Mouse (Mus musculus) neural tube, embryonic 11.5 days (tissue): ENCODE measurements around the gene Sbno2. TPM values are rescaled to one million over a fixed set of nuclear protein-coding genes. Genes with fewer than 3 reads are reported as not detected.
"Not testable (repeated sequence)": the region's sequence is repeated elsewhere in the genome, so short reads cannot be mapped to it uniquely, and the experiment has no call there.

Experiments
- ATAC-seq: fragments of 200-750 bp; cut with Nextera tagmentation; 2 replicates; pipeline ENCODE4 v1.8.0; 2017; ENCODE audit warnings: moderate number of reproducible peaks, mild to moderate bottlenecking, moderate TSS enrichment, moderate library complexity; ENCODE audit not compliant: insufficient read depth, low FRiP score, low TSS enrichment
- DNase-seq: peaks from one replicate; pipeline ENCODE4 v3.0.0-alpha.2; 2015; ENCODE audit warnings: low spot score
- H3K27ac ChIP-seq: fragments of 300-500 bp; sonication (generic); 2 replicates; pipeline ENCODE4 v1.5.1; 2014; ENCODE audit warnings: low read depth, mild to moderate bottlenecking, low read length
- H3K27me3 ChIP-seq: fragments of 300-500 bp; sonication (generic); 2 replicates; pipeline ENCODE4 v1.6.1; 2014; ENCODE audit warnings: mild to moderate bottlenecking, low read length, mixed read lengths; ENCODE audit not compliant: control insufficient read depth, insufficient read depth
- H3K36me3 ChIP-seq: fragments of 300-500 bp; sonication (generic); 2 replicates; pipeline ENCODE4 v1.6.1; 2014; ENCODE audit warnings: mild to moderate bottlenecking, low read length, moderate library complexity, mixed read lengths; ENCODE audit not compliant: control insufficient read depth, insufficient read depth
- H3K4me1 ChIP-seq: fragments of 300-500 bp; sonication (generic); 2 replicates; pipeline ENCODE4 v1.6.1; 2014; ENCODE audit warnings: low read length, mixed read lengths; ENCODE audit not compliant: control insufficient read depth, insufficient read depth
- H3K4me2 ChIP-seq: fragments of 300-500 bp; sonication (generic); 2 replicates; pipeline ENCODE4 v1.6.1; 2014; ENCODE audit warnings: low read depth, mild to moderate bottlenecking, moderate library complexity
- H3K4me3 ChIP-seq: fragments of 300-500 bp; sonication (generic); 2 replicates; pipeline ENCODE4 v1.5.1; 2014; ENCODE audit warnings: low read depth, low read length
- H3K9ac ChIP-seq: fragments of 300-500 bp; sonication (generic); 2 replicates; pipeline ENCODE4 v1.6.1; 2014; ENCODE audit warnings: mild to moderate bottlenecking, low read length
- H3K9me3 ChIP-seq: fragments of 300-500 bp; sonication (generic); 2 replicates; pipeline ENCODE4 v1.6.1; 2016; ENCODE audit warnings: low read length; ENCODE audit not compliant: control insufficient read depth
- WGBS: fragments of 180-500 bp; shearing (Covaris S2); extraction: QIAGEN DNeasy Blood & Tissue Kit; methylation state at CpG from one replicate; pipeline ENCODE4 v1.1.7; 2014; 5-methylcytosine and 5-hydroxymethylcytosine counted together
- polyA plus RNA-seq: library from polyadenylated mRNA; unstranded; fragments of >200 nt; fragmentation: Nextera tagmentation; extraction: Ambion mirVana; gene quantifications from 2 replicates; pipeline ENCODE4 v1.2.1, GENCODE M21; 2014

Sbno2 gene
- polyA plus RNA-seq, 1 experiment from 2014 or later, result 11.9 TPM

- no peaks in the 10 kb centered on the region for H3K9me3 ChIP-seq
- H3K36me3 ChIP-seq, result no peaks in the 10 kb centered on the region; the same call in 1 of the 2 replicates
- no peak overlapping the region for H3K4me2 ChIP-seq
- 0 out of 2 replicates have a peak, but pooled peaks cover 2% of the 10 kb centered on the region for H3K27me3 ChIP-seq
- no peak overlapping the region for H3K4me3 ChIP-seq
- no peak overlapping the region for H3K27ac ChIP-seq
- 12% methylated on average over 6 of the region's 6 CpGs for WGBS
- peaks cover 18% of the 10 kb centered on the region for H3K4me1 ChIP-seq
- DNase-seq (no peak), ATAC-seq (no peak)
- no peak overlapping the region for H3K9ac ChIP-seq
Observed at GRCm38 (mm10) chr10:80050244-80050643, 55.1 kb downstream of the Sbno2 start.

- DNase-seq, result no peak
- Histone ChIP-seq H3K9ac (no peak overlapping the region), H3K4me2 (no peak overlapping the region), H3K27me3 (0 out of 2 replicates have a peak, but pooled peaks cover 2% of the 10 kb centered on the region), H3K36me3 (no peaks in the 10 kb centered on the region), H3K4me3 (no peak overlapping the region), H3K9me3 (no peaks in the 10 kb centered on the region), H3K27ac (peak overlapping the region; percentile 73), H3K4me1 (peaks cover 14% of the 10 kb centered on the region)
- 72% methylated on average over 3 of the region's 3 CpGs for WGBS
- no peak for ATAC-seq
Observed at GRCm38 (mm10) chr10:80048834-80049233, 56.5 kb downstream of the Sbno2 start.

GRCm38 (mm10) chr10:80048396-80048795 lies 57.0 kb downstream of the Sbno2 start:
- 14% methylated on average over 5 of the region's 5 CpGs for WGBS
- no peak overlapping the region for H3K4me3 ChIP-seq
- H3K9me3 ChIP-seq, result no peaks in the 10 kb centered on the region
- H3K9ac ChIP-seq, result peak overlapping the region; percentile 24; the same call in 1 of the 2 replicates
- no peaks in the 10 kb centered on the region for H3K36me3 ChIP-seq
- H3K4me2 ChIP-seq, result no peak overlapping the region
- DNase-seq, result peak; percentile 63
- ATAC-seq, result no peak
- H3K27ac ChIP-seq, result peak overlapping the region; percentile 73
- peaks cover 14% of the 10 kb centered on the region for H3K4me1 ChIP-seq
- 0 out of 2 replicates have a peak, but pooled peaks cover 2% of the 10 kb centered on the region for H3K27me3 ChIP-seq

- Histone ChIP-seq H3K9me3 (no peaks in the 10 kb centered on the region), H3K4me1 (peaks cover 14% of the 10 kb centered on the region), H3K27ac (peak within 1 kb of the TSS; percentile 73), H3K4me3 (no peak within 1 kb of the TSS), H3K4me2 (no peak within 1 kb of the TSS), H3K9ac (no peak within 1 kb of the TSS), H3K27me3 (0 out of 2 replicates have a peak, but pooled peaks cover 2% of the 10 kb centered on the region), H3K36me3 (no peaks in the 10 kb centered on the region)
- ATAC-seq (no peak), DNase-seq (no peak)
- 33% methylated on average over 9 of the region's 9 CpGs for WGBS
Observed at GRCm38 (mm10) chr10:80047041-80047565, 58.3 kb downstream of the Sbno2 start, which contains the start of gene Gpx4. Gpx4 (plus strand) TSS chr10:80047166.

GRCm38 (mm10) chr10:80045766-80046165 lies 59.6 kb downstream of the Sbno2 start:
- no peak for DNase-seq
- Histone ChIP-seq H3K4me3 (no peak overlapping the region), H3K27ac (no peak overlapping the region), H3K9me3 (no peaks in the 10 kb centered on the region), H3K36me3 (no peaks in the 10 kb centered on the region), H3K4me1 (peaks cover 14% of the 10 kb centered on the region), H3K27me3 (0 out of 2 replicates have a peak, but pooled peaks cover 2% of the 10 kb centered on the region), H3K4me2 (no peak overlapping the region), H3K9ac (no peak overlapping the region)
- WGBS, result 83% methylated on average over 5 of the region's 5 CpGs
- no peak for ATAC-seq

GRCm38 (mm10) chr10:80045364-80045763 lies 60.0 kb downstream of the Sbno2 start:
- not testable (repeated sequence) for H3K4me2 ChIP-seq, ATAC-seq, H3K4me3 ChIP-seq, H3K9me3 ChIP-seq, DNase-seq, H3K9ac ChIP-seq, H3K36me3 ChIP-seq, H3K27ac ChIP-seq, H3K27me3 ChIP-seq
- 67% methylated on average over 2 of the region's 4 CpGs for WGBS
- H3K4me1 ChIP-seq, result peaks cover 14% of the 10 kb centered on the region

- DNase-seq, result peak; percentile 39
- Histone ChIP-seq H3K36me3 (no peaks in the 10 kb centered on the region), H3K27ac (peak overlapping the region; percentile 36; the same call in 1 of the 2 replicates), H3K27me3 (0 out of 2 replicates have a peak, but pooled peaks cover 2% of the 10 kb centered on the region), H3K4me2 (no peak overlapping the region), H3K9me3 (no peaks in the 10 kb centered on the region), H3K4me1 (peaks cover 14% of the 10 kb centered on the region), H3K4me3 (no peak overlapping the region), H3K9ac (no peak overlapping the region)
- WGBS, result 33% methylated on average over 4 of the region's 4 CpGs
- no peak for ATAC-seq
Observed at GRCm38 (mm10) chr10:80044087-80044486, 61.3 kb downstream of the Sbno2 start.

- ATAC-seq, H3K4me3 ChIP-seq, DNase-seq, H3K27me3 ChIP-seq, H3K9ac ChIP-seq, H3K27ac ChIP-seq, H3K4me2 ChIP-seq, H3K9me3 ChIP-seq: not testable (repeated sequence)
- Histone ChIP-seq H3K4me1 (peaks cover 11% of the 10 kb centered on the region), H3K36me3 (peaks cover 11% of the 10 kb centered on the region)
- 85% methylated on average over 8 of the region's 8 CpGs for WGBS
Observed at GRCm38 (mm10) chr10:80041409-80042060, 63.8 kb downstream of the Sbno2 start.

GRCm38 (mm10) chr10:80039559-80039979 lies 65.8 kb downstream of the Sbno2 start, which contains the start of gene Polr2e:
Polr2e (minus strand) TSS chr10:80039795.
- H3K36me3 ChIP-seq, result peaks cover 23% of the 10 kb centered on the region
- H3K27ac ChIP-seq, result no peak within 1 kb of the TSS
- peak within 1 kb of the TSS; percentile 85 for H3K4me2 ChIP-seq
- WGBS, result 0% methylated on average over 40 of the region's 40 CpGs
- H3K4me3 ChIP-seq, result peak within 1 kb of the TSS; percentile 87
- H3K27me3 ChIP-seq, result no peaks in the 10 kb centered on the region
- DNase-seq, result peak; percentile 98
- peaks cover 11% of the 10 kb centered on the region for H3K4me1 ChIP-seq
- ATAC-seq, result peak; percentile 95
- H3K9me3 ChIP-seq, result no peaks in the 10 kb centered on the region
- peak within 1 kb of the TSS; percentile 81 for H3K9ac ChIP-seq
